Mouse (Mus musculus) sigmoid colon, adult 10 weeks (tissue): ENCODE data around the gene Adcy9. TPM values are rescaled to one million over a fixed set of nuclear protein-coding genes. Genes with fewer than 3 reads are reported as not detected.

ENCODE experiments used
- polyA plus RNA-seq: library from polyadenylated mRNA; stranded (reverse); fragments of 350-450 nt; fragmentation: Illumina TruSeq; extraction: RNeasy Lipid Tissue Mini Kit (QIAGEN cat#74804); gene quantifications from one replicate; pipeline ENCODE4 v1.2.3, GENCODE M21; 2014; ENCODE audit warnings: low read depth, low replicate concordance

Gene Adcy9
- 1.2 TPM for polyA plus RNA-seq

GRCm38 (mm10) chr16:4420298-4421054, at the start of gene Adcy9:
Gene Adcy9, minus strand, starts transcription at chr16:4420498.

Other genes with a start within 250 kb of the Adcy9 start
- gene Crebbp, start 206.5 kb downstream of the Adcy9 start, polyA plus RNA-seq: 16.5 TPM
- gene Srl, start 121.3 kb upstream of the Adcy9 start, polyA plus RNA-seq: 3.3 TPM
- 3.3 TPM for gene Tfap4, start 139.4 kb upstream of the Adcy9 start, polyA plus RNA-seq
- 0.79 TPM for gene Glis2, start 174.2 kb upstream of the Adcy9 start, polyA plus RNA-seq
- 8.7 TPM for gene Pam16, start 204.5 kb upstream of the Adcy9 start, polyA plus RNA-seq
- gene Vasn, start 219.4 kb upstream of the Adcy9 start, polyA plus RNA-seq: 0.57 TPM
- 27.1 TPM for gene Dnaja3, start 219.5 kb upstream of the Adcy9 start, polyA plus RNA-seq